Mouse (Mus musculus) 416B (cell line): ENCODE data around the gene Ambn.
"Not testable (repeated sequence)": the region's sequence is repeated elsewhere in the genome, so short reads cannot be mapped to it uniquely, and the experiment has no call there.

Source experiments
- DNase-seq: peaks from one replicate; pipeline ENCODE4 v3.0.0; 2011; ENCODE audit warnings: low read depth

Gene Ambn

DNA sequence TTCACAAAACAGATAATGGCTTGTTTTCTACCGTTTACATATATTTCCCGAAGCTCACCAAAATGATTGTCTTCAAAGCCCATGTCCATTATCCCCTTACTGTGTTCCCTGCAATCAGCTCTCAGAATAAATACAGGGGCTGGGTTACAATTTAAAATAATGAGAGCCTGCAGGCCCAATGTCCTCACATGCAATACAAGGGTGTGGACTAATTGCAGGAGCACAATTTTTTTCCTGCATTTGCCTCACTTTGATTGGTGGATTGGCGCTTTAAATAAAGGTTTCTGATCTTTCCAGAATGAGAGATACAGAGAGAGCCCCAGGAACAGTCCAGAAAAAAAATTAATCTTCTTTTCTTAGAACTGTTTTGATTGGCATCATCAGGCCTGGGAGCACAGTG, at the start of gene Ambn:
Ambn (plus strand) TSS at position 301 of the 400 bp plus-strand sequence.
- no peak for DNase-seq

GRCm38 (mm10) chr5:88420319-88421065, 35.3 kb upstream of the Ambn start:
- no peak for DNase-seq

DNA sequence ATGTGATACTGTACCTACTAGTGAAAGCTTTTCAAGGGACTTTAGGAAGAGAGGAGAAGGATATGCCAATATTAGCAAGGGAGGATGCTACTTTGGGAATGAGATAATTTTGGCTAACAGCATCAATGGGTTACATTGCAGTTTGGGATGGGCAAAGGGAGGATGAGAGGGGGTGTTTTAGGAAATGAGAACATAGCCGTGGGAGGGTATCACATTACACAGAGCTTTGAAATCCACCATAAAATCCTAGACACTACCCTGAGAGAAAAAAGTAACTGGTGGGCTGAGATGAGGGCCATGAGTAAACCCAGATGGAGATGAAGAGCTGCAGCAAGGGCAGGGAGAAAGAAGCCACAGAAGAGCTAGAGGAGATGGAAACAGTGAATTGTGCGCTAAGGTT, 30.9 kb upstream of the Ambn start:
- not testable (repeated sequence) for DNase-seq

- no peak for DNase-seq
Measured at GRCm38 (mm10) chr5:88426753-88427152, 29.0 kb upstream of the Ambn start.

DNA sequence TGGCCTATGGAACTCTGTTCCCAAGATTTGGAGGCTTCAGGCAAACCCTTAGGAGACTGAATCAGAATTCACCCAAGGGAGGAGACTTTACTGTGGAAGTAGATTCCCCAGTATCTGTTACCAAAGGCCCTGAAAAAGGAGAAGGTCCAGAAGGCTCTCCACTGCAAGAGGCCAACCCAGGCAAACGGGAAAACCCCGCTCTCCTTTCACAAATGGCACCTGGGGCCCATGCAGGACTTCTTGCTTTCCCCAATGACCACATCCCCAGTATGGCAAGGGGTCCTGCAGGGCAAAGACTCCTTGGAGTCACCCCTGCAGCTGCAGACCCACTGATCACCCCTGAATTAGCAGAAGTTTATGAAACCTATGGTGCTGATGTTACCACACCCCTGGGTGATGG, 11.7 kb downstream of the Ambn start:
- DNase-seq: no peak

GRCm38 (mm10) chr5:88468807-88469704, 13.3 kb downstream of the Ambn start:
- peak; percentile 29 for DNase-seq

- DNase-seq: no peak
Measured at GRCm38 (mm10) chr5:88487675-88488074, 31.9 kb downstream of the Ambn start, which contains the start of gene Enam. Gene Enam, plus strand, starts transcription at chr5:88487975.

DNA sequence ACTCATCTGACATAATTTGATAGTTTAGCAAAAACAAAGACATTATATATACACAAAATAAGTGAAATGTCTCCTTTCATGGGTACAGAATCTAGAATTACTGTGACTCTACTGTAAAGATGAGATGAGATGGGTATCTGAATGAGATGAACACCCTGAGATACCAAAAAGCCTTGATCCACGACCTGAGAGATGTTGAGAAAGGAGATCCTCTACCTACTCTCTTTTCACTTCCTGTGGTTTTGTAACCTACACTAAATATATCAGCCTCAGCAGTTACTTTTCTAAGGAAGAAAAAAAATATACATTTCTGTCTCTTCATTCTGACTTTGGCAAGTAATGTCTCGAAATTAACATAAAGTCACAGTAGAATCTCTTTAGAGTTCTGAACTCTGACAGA, 33.2 kb downstream of the Ambn start:
- DNase-seq: no peak

DNA sequence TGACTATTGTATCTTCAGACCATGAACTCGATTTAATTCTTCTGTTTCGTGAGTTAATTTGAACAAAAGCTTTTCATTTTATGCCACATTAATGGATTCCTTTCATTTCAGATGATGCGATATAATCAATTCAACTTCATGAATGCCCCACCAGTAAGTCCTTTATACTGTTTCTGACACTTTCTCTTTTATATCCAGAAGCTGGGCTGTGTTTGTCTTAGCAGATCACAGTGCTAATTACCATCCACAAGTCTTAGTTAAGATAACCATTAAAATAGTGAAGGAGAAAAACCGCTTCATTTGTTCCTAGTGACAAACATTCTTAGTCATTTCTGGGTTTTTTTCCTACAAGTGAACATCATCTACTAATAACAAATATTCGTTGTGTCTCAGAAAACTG, 35.3 kb downstream of the Ambn start:
- DNase-seq: no peak

GRCm38 (mm10) chr5:88499781-88500180, 44.0 kb downstream of the Ambn start:
- no peak for DNase-seq

DNA sequence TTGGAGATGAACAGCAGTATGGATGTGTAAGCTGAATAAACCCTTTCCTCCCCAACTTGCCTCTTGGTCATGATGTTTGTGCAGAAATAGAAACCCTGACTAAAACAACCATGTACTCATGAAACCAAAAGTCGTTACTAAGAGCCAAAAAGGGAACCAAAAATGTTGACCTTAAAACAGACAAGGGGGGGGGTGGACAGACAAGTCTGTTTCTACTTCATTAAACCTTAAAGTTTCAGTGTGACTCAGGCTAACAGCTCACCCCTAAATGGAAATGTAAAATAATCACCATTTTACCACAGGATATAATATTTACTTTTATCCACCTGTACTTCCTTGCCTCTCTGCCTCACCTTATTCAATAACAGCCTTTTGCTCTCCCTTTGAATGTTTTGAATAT, 52.8 kb downstream of the Ambn start:
- DNase-seq: peak; percentile 14

DNA sequence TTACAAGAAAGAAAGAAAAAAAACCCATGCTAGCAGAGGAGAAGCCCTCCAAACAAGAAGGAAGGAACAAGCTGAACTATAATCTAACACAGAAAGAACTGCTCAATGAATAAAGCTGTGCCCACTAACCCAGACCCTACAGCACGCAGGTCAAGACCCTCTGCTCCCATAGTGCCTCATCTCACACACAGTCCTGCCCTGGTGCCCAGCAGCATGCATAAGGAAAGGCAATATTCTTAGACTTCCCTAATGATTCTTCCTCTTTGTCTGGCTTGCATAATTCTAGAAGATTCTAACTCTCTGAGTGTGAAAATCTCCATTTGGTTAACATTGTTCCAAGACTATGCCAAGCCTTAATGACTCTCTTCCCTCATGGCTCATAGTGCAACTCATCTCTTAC, 53.2 kb downstream of the Ambn start:
- no peak for DNase-seq
